Comparison of ENCODE assay signal across 24 mouse cellular contexts in genomic region chrX:106939326-106939725, GRCm38 (mm10). TPM values are rescaled to one million over a fixed set of nuclear protein-coding genes. Genes with fewer than 3 reads are reported as not detected.
"Had no signal": no experiment of that assay in that cellular context is flagged by ENCODE, and none has a peak within 500 bp of the region (broad histone marks: within the 10 kb centered on the region; RNA-seq: fewer than 3 reads in every experiment).

No protein-coding gene starts in this region.

- H3K36me3 ChIP-seq: heart, embryonic 10.5 days; heart, embryonic 12.5 days; hindbrain, embryonic 10.5 days; hindbrain, embryonic 12.5 days; intestine, embryonic 15.5 days; liver, embryonic 12.5 days had no signal

- H3K9ac ChIP-seq: heart, embryonic 12.5 days; hindbrain, embryonic 12.5 days; hindbrain, embryonic 14.5 days; intestine, embryonic 15.5 days; liver, embryonic 12.5 days; liver, embryonic 14.5 days had no signal

- H3K4me1 ChIP-seq: heart, embryonic 10.5 days; heart, embryonic 12.5 days; hindbrain, embryonic 10.5 days; hindbrain, embryonic 12.5 days; intestine, embryonic 15.5 days; liver, embryonic 12.5 days had no signal

- H3K4me3 ChIP-seq: gastrocnemius, adult 2 months; heart, embryonic 10.5 days; heart, embryonic 12.5 days; hindbrain, embryonic 10.5 days; hindbrain, embryonic 12.5 days; intestine, embryonic 15.5 days; layer of hippocampus, adult 2 months; left cerebral cortex, adult 2 months; liver, embryonic 12.5 days had no signal

- H3K4me2 ChIP-seq: heart, embryonic 12.5 days; hindbrain, embryonic 12.5 days; hindbrain, embryonic 14.5 days; intestine, embryonic 15.5 days; liver, embryonic 12.5 days had no signal

- DNase-seq: gastrocnemius, adult 2 months; gastrocnemius, postnatal 10 days; gastrocnemius, postnatal 25 days; heart, adult 18-20 months; heart, postnatal 10 days; heart, postnatal 4 days; kidney, adult 18-20 months; kidney, adult 8-10 months; kidney, postnatal 10 days; kidney, postnatal 25 days; kidney, postnatal 4 days had no signal

- H3K27me3 ChIP-seq: heart, embryonic 12.5 days; hindbrain, embryonic 12.5 days; intestine, embryonic 15.5 days; liver, embryonic 12.5 days had no signal

- ATAC-seq: hindbrain, embryonic 16.5 days; inflammation-experienced regulatory T-cells, adult 6 months; intestine, embryonic 15.5 days; intestine, postnatal 0 days; liver, embryonic 12.5 days had no signal

- H3K27ac ChIP-seq: gastrocnemius, adult 2 months; heart, embryonic 10.5 days; hindbrain, embryonic 10.5 days; hindbrain, embryonic 12.5 days; hindbrain, embryonic 14.5 days; intestine, embryonic 15.5 days; layer of hippocampus, adult 2 months; left cerebral cortex, adult 2 months; liver, embryonic 12.5 days; liver, embryonic 14.5 days had no signal

- H3K9me3 ChIP-seq: heart, embryonic 10.5 days; heart, embryonic 12.5 days; hindbrain, embryonic 10.5 days; hindbrain, embryonic 12.5 days; intestine, embryonic 15.5 days; liver, embryonic 12.5 days had no signal

RNA-seq across cellular contexts. Expression of gene Lpar4, which starts 18.9 kb away (rescaled TPM):
- polyA plus RNA-seq: inflammation-experienced regulatory T-cells, adult 6 months had no signal
